Mouse (Mus musculus) kidney, embryonic 14.5 days (tissue): ENCODE measurements around the gene Ptms. TPM values are rescaled to one million over a fixed set of nuclear protein-coding genes. Genes with fewer than 3 reads are reported as not detected.

Experiments used
- ATAC-seq: fragments of 200-750 bp; cut with Nextera tagmentation; 2 replicates; pipeline ENCODE4 v1.8.0; 2017; ENCODE audit warnings: moderate number of reproducible peaks, mild to moderate bottlenecking, moderate TSS enrichment, moderate library complexity; ENCODE audit not compliant: low FRiP score, low TSS enrichment
- H3K27ac ChIP-seq: fragments of 300-500 bp; sonication (generic); 2 replicates; pipeline ENCODE4 v1.5.1; 2014; ENCODE audit warnings: low read depth, mild to moderate bottlenecking, low read length, moderate library complexity, mixed read lengths
- H3K27me3 ChIP-seq: fragments of 300-500 bp; sonication (generic); 2 replicates; pipeline ENCODE4 v1.6.1; 2014; ENCODE audit warnings: mild to moderate bottlenecking, low read length; ENCODE audit not compliant: control insufficient read depth, insufficient read depth
- H3K36me3 ChIP-seq: fragments of 300-500 bp; sonication (generic); 2 replicates; pipeline ENCODE4 v1.6.1; 2014; ENCODE audit warnings: low read length, mixed read lengths; ENCODE audit not compliant: control insufficient read depth, insufficient read depth
- H3K4me1 ChIP-seq: fragments of 300-500 bp; sonication (generic); 2 replicates; pipeline ENCODE4 v1.6.1; 2014; ENCODE audit warnings: low read length, mixed read lengths; ENCODE audit not compliant: control insufficient read depth, insufficient read depth
- H3K4me2 ChIP-seq: fragments of 300-500 bp; sonication (generic); replicated peaks from 2 replicates; pipeline ENCODE4 v1.6.1; 2014; ENCODE audit warnings: low read depth, mild to moderate bottlenecking, low read length
- H3K4me3 ChIP-seq: fragments of 300-500 bp; sonication (generic); 2 replicates; pipeline ENCODE4 v1.5.1; 2014; ENCODE audit warnings: mild to moderate bottlenecking, low read length
- H3K9ac ChIP-seq: fragments of 300-500 bp; sonication (generic); 2 replicates; pipeline ENCODE4 v1.6.1; 2014; ENCODE audit warnings: low read depth, mild to moderate bottlenecking, low read length, moderate library complexity
- H3K9me3 ChIP-seq: fragments of 300-500 bp; sonication (generic); 2 replicates; pipeline ENCODE4 v1.6.1; 2016; ENCODE audit warnings: low read length; ENCODE audit not compliant: control insufficient read depth
- WGBS: fragments of 180-500 bp; shearing (Covaris S2); extraction: QIAGEN DNeasy Blood & Tissue Kit; methylation state at CpG from one replicate; pipeline ENCODE4 v1.1.7; 2014; 5-methylcytosine and 5-hydroxymethylcytosine counted together
- polyA plus RNA-seq: library from polyadenylated mRNA; unstranded; fragments of >200 nt; fragmentation: Nextera tagmentation; extraction: Ambion mirVana; gene quantifications from 2 replicates; pipeline ENCODE4 v1.2.1, GENCODE M21; 2014

Gene Ptms
- polyA plus RNA-seq, 1 experiment from 2014 or later = 295 TPM

DNA sequence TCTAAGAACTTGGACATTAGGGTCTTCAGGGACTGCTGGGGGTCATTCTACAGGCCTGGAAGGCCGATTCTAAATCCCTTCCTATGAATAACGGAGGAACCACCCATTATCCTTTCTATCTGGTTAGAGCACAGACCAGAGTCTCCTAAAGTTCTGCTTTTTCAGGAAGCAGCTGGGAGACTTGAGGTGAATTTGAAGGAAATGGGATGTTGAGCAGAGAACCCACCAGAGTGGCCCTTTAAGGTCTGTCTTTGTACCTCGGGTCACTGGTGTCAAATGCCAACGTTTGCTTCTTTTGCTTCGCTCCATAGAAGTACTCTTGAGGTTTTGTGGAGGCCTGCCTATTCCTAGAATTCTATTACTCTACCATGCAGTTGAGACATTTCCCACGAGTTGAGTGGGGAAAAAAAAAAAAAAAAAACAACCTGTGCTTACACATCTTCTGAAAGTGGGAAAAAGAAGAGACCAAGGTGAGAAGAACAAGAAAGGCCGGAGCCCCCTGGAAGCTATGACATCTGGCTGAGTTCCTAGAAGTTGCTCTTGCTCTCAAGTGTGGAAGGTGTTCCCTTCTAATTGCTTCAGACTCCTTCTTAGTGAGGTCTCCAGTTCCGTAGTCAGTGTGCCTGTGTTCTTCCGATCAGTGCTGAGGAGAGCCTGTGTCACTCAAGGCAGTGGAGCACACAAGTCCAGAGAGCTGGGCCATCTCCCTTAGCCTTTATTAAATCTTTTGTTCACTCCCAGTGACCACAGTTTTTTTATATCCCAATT, 599 bp upstream of the Ptms start:
- Histone ChIP-seq H3K9ac (peak overlapping the region; percentile 47), H3K4me3 (peak overlapping the region; percentile 26), H3K4me2 (peak overlapping the region; percentile 41), H3K27me3 (no peaks in the 10 kb centered on the region), H3K4me1 (peaks cover 39% of the 10 kb centered on the region), H3K36me3 (no peaks in the 10 kb centered on the region), H3K27ac (peak overlapping the region; percentile 98), H3K9me3 (no peaks in the 10 kb centered on the region)
- 23% methylated on average over 9 of the region's 9 CpGs for whole genome bisulfite sequencing
- no peak for ATAC-seq

DNA sequence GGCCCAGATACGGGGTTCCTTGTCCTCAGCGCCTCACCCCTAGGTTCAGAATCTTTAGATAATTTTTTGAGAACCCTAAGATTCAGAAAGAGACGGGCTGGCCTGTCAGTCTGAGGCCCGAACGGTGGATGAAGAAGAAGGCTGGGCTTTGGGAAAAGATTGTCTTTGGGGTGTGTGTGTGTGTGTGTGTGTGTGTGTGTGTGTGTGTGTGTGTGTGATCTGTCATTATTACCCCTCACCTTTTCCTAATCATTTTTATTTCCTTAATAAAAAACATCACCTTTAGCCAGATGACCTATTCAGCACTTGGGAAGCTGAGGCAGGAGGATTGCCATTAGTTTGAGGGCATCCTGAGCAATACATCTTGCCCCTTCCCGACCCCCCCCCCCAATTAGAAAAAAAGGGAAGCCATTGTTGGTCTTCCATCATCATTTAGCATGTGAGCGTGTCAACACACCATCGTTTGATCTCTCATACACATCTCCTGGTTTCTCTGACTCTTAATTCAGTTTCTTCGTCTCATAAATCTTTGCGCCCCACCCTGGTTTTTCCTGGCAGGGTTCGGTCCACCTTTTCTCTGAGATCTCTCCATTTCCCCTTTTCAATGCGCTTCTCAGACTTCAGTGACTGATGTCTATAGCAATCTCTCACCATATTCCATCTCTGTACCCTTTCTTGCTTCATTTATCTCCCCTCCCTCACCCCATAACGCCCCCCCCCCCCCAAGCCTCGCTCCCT, 844 bp downstream of the Ptms start:
- peak overlapping the region; percentile 98 for H3K27ac ChIP-seq
- WGBS = 26% methylated on average over 13 of the region's 14 CpGs

GRCm38 (mm10) chr6:124918331-124918690, 1.6 kb downstream of the Ptms start:
- 11% methylated on average over 7 of the region's 7 CpGs for WGBS
- peaks cover 44% of the 10 kb centered on the region for H3K4me1 ChIP-seq
- H3K36me3 ChIP-seq = peaks cover 17% of the 10 kb centered on the region

More for the DNA sequence above, 844 bp downstream of the Ptms start:
- no peaks in the 10 kb centered on the region for H3K9me3 ChIP-seq
- H3K36me3 ChIP-seq = peaks cover 10% of the 10 kb centered on the region
- ATAC-seq = no peak
- H3K4me3 ChIP-seq = peak overlapping the region; percentile 78
- peak overlapping the region; percentile 98 for H3K4me2 ChIP-seq
- no peaks in the 10 kb centered on the region for H3K27me3 ChIP-seq
- H3K9ac ChIP-seq = peak overlapping the region; percentile 100; the same call in 1 of the 2 replicates
- H3K4me1 ChIP-seq = peaks cover 44% of the 10 kb centered on the region

DNA sequence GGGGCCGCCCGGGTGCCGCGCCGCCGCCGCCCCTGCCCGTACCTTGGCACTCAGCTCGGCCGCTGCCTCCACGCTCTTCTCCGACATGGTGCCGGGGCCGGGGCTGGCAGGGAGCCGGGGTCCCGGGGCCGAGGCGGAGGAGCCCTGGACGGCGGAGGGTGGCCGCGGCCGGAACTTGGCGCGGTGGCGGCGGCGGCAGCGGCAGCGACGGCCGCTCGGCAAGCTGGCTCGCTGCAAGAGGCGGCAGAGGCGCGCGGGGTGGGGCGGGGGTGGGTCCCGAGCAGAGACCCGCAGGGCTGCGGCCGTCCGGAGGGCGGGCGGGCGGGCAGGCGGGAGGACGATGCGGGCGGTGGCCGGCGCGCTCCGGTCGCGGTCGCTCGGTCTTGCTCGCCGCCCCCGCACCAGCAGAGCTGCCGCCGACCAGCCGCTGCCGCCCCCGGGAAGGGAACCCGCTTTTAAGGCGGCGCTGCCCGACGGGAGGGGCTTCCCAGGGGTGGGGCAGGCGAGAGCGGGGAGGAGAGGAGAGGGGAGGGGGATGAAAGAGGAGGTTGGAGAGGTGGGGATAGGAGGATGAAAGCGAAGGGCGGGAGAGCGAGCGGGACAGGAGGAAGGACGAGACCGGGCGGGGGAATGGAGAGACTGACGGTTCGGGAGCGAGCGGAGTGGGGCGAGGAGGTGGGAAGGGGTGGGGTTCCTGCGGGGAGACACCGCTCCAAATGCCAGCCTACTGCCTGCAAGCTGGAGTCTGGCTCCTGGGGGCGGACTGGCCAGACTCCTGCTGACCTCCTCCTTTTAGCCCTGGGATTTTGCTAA, 2.2 kb downstream of the Ptms start:
- ATAC-seq = peak; percentile 65
- WGBS = under 1% methylated on average over 52 of the region's 89 CpGs
- peak overlapping the region; percentile 98 for H3K4me2 ChIP-seq
- H3K4me1 ChIP-seq = peaks cover 44% of the 10 kb centered on the region
- H3K4me3 ChIP-seq = peak overlapping the region; percentile 78
- H3K27me3 ChIP-seq = no peaks in the 10 kb centered on the region
- H3K9ac ChIP-seq = peak overlapping the region; percentile 100
- peak overlapping the region; percentile 98 for H3K27ac ChIP-seq
- H3K9me3 ChIP-seq = no peaks in the 10 kb centered on the region
- H3K36me3 ChIP-seq = peaks cover 22% of the 10 kb centered on the region

More at GRCm38 (mm10) chr6:124918331-124918690, 1.6 kb downstream of the Ptms start:
- Histone ChIP-seq H3K27ac (peak overlapping the region; percentile 98), H3K27me3 (no peaks in the 10 kb centered on the region), H3K9ac (peak overlapping the region; percentile 100; the same call in 1 of the 2 replicates), H3K4me2 (peak overlapping the region; percentile 98), H3K4me3 (peak overlapping the region; percentile 78), H3K9me3 (no peaks in the 10 kb centered on the region)
- 0 out of 2 replicates have a peak, but pooled peaks have one; percentile 0 for ATAC-seq

- 2% methylated on average over 62 of the region's 67 CpGs for WGBS
- peaks cover 22% of the 10 kb centered on the region for H3K36me3 ChIP-seq
- peak; percentile 59 for ATAC-seq
- H3K9me3 ChIP-seq = no peaks in the 10 kb centered on the region
- peaks cover 44% of the 10 kb centered on the region for H3K4me1 ChIP-seq
- H3K27me3 ChIP-seq = no peaks in the 10 kb centered on the region
- H3K27ac ChIP-seq = peak overlapping the region; percentile 98
- peak overlapping the region; percentile 78 for H3K4me3 ChIP-seq
- peak overlapping the region; percentile 100 for H3K9ac ChIP-seq
- peak overlapping the region; percentile 98 for H3K4me2 ChIP-seq
Observed at GRCm38 (mm10) chr6:124916695-124917517, 3.0 kb downstream of the Ptms start.

GRCm38 (mm10) chr6:124915942-124916694, 3.8 kb downstream of the Ptms start:
- Histone ChIP-seq H3K4me3 (peak overlapping the region; percentile 78), H3K4me2 (peak overlapping the region; percentile 98), H3K27ac (peak overlapping the region; percentile 98; the same call in 1 of the 2 replicates), H3K9ac (peak overlapping the region; percentile 100), H3K4me1 (peaks cover 46% of the 10 kb centered on the region), H3K27me3 (no peaks in the 10 kb centered on the region), H3K9me3 (no peaks in the 10 kb centered on the region), H3K36me3 (peaks cover 22% of the 10 kb centered on the region)
- WGBS = 4% methylated on average over 12 of the region's 12 CpGs
- ATAC-seq = no peak

DNA sequence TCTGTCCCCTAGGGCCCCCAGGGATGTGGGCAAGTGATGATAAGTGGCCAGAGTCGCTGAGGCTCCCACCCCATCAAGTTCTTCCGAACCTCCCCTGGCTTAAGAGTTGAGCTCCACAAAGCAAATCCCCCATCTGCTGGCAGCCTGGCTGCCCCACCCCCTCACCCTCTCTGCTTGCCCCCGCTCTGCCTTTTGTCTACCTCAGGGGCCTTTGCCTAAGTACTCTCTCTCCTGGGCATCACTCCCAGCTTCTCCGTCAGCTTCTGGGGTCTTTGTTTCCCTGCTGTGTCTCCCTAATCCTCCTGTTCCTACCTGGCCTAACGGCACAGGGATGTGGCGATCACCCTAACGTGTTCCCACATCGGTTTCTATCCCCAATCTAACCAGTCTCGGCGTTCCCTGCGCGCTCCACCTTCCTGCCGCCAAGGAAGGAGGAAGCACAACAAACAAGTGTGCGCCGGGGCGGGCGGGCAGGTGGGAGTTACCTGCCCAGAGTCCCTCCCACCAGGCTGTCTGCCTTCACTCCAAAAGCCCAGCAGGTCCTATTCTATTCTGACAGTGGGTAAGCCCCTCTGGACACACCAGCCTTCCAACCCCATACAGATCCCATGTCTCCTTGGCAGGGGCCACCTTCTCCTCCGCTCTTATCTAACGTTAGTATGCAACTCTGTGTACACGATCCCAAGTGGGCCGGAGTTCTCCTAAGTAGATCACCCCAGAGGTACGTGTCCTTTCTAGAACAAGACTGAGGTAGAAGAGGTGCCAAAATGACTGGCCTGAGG, 4.6 kb downstream of the Ptms start:
- Histone ChIP-seq H3K4me2 (peak overlapping the region; percentile 98), H3K36me3 (peaks cover 22% of the 10 kb centered on the region), H3K27ac (no peak overlapping the region), H3K4me3 (peak overlapping the region; percentile 78), H3K4me1 (peaks cover 39% of the 10 kb centered on the region), H3K9me3 (no peaks in the 10 kb centered on the region), H3K9ac (peak overlapping the region; percentile 100), H3K27me3 (no peaks in the 10 kb centered on the region)
- 22% methylated on average over 22 of the region's 22 CpGs for WGBS
- no peak for ATAC-seq
